Comparison of ENCODE assay signal across 8 mouse cellular contexts in the genomic region with DNA sequence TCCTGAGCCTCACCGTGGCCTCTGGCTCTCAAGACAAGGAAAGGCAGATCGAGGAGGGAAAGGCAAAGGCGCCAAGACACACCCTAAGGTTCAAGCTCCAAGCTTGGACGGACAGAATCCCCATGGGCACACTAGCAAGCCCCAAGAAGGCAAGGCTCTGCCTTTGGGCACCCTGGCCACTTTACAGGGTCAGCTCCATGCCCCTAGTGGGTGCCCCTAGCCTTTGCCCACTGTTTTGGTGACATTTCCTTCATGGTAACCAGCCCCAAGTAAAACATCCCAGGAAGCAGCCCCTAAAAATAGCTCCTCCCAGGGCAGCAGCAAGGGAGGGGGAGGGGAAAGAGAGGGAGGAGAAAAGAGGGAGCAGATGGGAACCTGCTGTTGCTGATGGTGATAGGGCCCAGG. TPM values are rescaled to one million over a fixed set of nuclear protein-coding genes. Genes with fewer than 3 reads are reported as not detected.
DNase-seq lines count a peak whose midpoint lies in the region; ATAC-seq and TF ChIP-seq lines count a peak whose summit lies in the region.

No protein-coding gene starts in this region.

- H3K9ac ChIP-seq in hindbrain, embryonic 11.5 days (ENCODE audit: low read depth, low read length): no peak overlapping the region
- H3K9ac ChIP-seq in heart, postnatal 0 days (replicated peaks; ENCODE audit: low read depth, low read length): no peak overlapping the region; the same call in 1 of the 2 replicates
- H3K9ac ChIP-seq in stomach, embryonic 16.5 days (ENCODE audit: low read length): 0 out of 2 replicates have a peak overlapping the region, but pooled peaks have one; percentile 23

- no peaks in the 10 kb centered on the region for H3K9me3 ChIP-seq in hindbrain, embryonic 10.5 days
- no peaks in the 10 kb centered on the region for H3K9me3 ChIP-seq in hindbrain, embryonic 11.5 days (ENCODE audit: control insufficient read depth, low read length)
- H3K9me3 ChIP-seq in heart, postnatal 0 days (replicated peaks; ENCODE audit: control insufficient read depth, low read length): no peaks in the 10 kb centered on the region
- no peaks in the 10 kb centered on the region for H3K9me3 ChIP-seq in stomach, embryonic 16.5 days (replicated peaks; ENCODE audit: control insufficient read depth, low read length)

- no peak for ATAC-seq in hindbrain, embryonic 11.5 days (ENCODE audit: low FRiP score)
- ATAC-seq in heart, postnatal 0 days (ENCODE audit: insufficient read depth, low read depth): peak; percentile 45; the same call in 1 of the 2 replicates
- ATAC-seq in stomach, embryonic 16.5 days (ENCODE audit: insufficient read depth, low FRiP score): no peak

- no peak overlapping the region for H3K4me2 ChIP-seq in hindbrain, embryonic 11.5 days (replicated peaks; ENCODE audit: low read depth, low read length)
- peak overlapping the region; percentile 32 for H3K4me2 ChIP-seq in heart, postnatal 0 days (ENCODE audit: low read depth, low read length)
- no peak overlapping the region for H3K4me2 ChIP-seq in stomach, embryonic 16.5 days (ENCODE audit: low read depth, low read length)

- no peak for DNase-seq in hindbrain, embryonic 10.5 days (ENCODE audit: low spot score)
- DNase-seq in hindbrain, embryonic 11.5 days (ENCODE audit: low spot score): no peak
- peak; percentile 39 for DNase-seq in right cerebral cortex, postnatal 25 days
- no peak for DNase-seq in right cerebral cortex, postnatal 4 days
- DNase-seq in heart, postnatal 0 days (ENCODE audit: low spot score): peak; percentile 40
- DNase-seq in spleen, postnatal 4 days (ENCODE audit: low spot score in 2 of 2): no peak
- DNase-seq in cerebellum, postnatal 14 days: no peak

- peaks cover 99% of the 10 kb centered on the region for H3K36me3 ChIP-seq in hindbrain, embryonic 10.5 days
- H3K36me3 ChIP-seq in hindbrain, embryonic 11.5 days (ENCODE audit: control insufficient read depth, insufficient read depth, low read length): no peaks in the 10 kb centered on the region
- peaks cover 62% of the 10 kb centered on the region for H3K36me3 ChIP-seq in heart, postnatal 0 days (replicated peaks; ENCODE audit: control insufficient read depth, insufficient read depth, low read length)
- H3K36me3 ChIP-seq in stomach, embryonic 16.5 days (ENCODE audit: control insufficient read depth, insufficient read depth, low read length): peaks cover 3% of the 10 kb centered on the region

- no peak overlapping the region for H3K4me3 ChIP-seq in hindbrain, embryonic 10.5 days
- no peak overlapping the region for H3K4me3 ChIP-seq in hindbrain, embryonic 11.5 days (ENCODE audit: low read depth, low read length)
- H3K4me3 ChIP-seq in heart, postnatal 0 days (ENCODE audit: low read depth, low read length): 0 out of 2 replicates have a peak overlapping the region, but pooled peaks have one; percentile 4
- H3K4me3 ChIP-seq in stomach, embryonic 16.5 days (replicated peaks; ENCODE audit: low read length): no peak overlapping the region

- H3K4me1 ChIP-seq in hindbrain, embryonic 10.5 days (replicated peaks): peaks cover 41% of the 10 kb centered on the region
- 0 out of 2 replicates have a peak, but pooled peaks cover 2% of the 10 kb centered on the region for H3K4me1 ChIP-seq in hindbrain, embryonic 11.5 days (replicated peaks; ENCODE audit: control insufficient read depth, insufficient read depth, low read length)
- H3K4me1 ChIP-seq in heart, postnatal 0 days (ENCODE audit: control insufficient read depth, insufficient read depth): peaks cover 48% of the 10 kb centered on the region
- H3K4me1 ChIP-seq in stomach, embryonic 16.5 days (ENCODE audit: control insufficient read depth, insufficient read depth, low read length): peaks cover 15% of the 10 kb centered on the region

- WGBS in hindbrain, embryonic 10.5 days: 80% methylated on average over 4 of the region's 4 CpGs
- 81% methylated on average over 4 of the region's 4 CpGs for WGBS in hindbrain, embryonic 11.5 days
- WGBS in heart, postnatal 0 days: 38% methylated on average over 4 of the region's 4 CpGs
- 62% methylated on average over 4 of the region's 4 CpGs for WGBS in stomach, embryonic 16.5 days

- no peaks in the 10 kb centered on the region for H3K27me3 ChIP-seq in hindbrain, embryonic 10.5 days (ENCODE audit: insufficient read depth, poor library complexity, severe bottlenecking)
- no peaks in the 10 kb centered on the region for H3K27me3 ChIP-seq in hindbrain, embryonic 11.5 days (ENCODE audit: control insufficient read depth, insufficient read depth, low read length)
- H3K27me3 ChIP-seq in heart, postnatal 0 days (ENCODE audit: control insufficient read depth, insufficient read depth, low read length): no peaks in the 10 kb centered on the region
- no peaks in the 10 kb centered on the region for H3K27me3 ChIP-seq in stomach, embryonic 16.5 days (ENCODE audit: control insufficient read depth, insufficient read depth, low read length)

- TF ChIP-seq CTCF in heart, postnatal 0 days (IDR thresholded peaks at IDR 0.05; ENCODE audit: low read depth): no peak

- H3K27ac ChIP-seq in hindbrain, embryonic 10.5 days: peak overlapping the region; percentile 41; the same call in 1 of the 2 replicates
- no peak overlapping the region for H3K27ac ChIP-seq in hindbrain, embryonic 11.5 days (ENCODE audit: low read depth, low read length)
- peak overlapping the region; percentile 80 for H3K27ac ChIP-seq in heart, postnatal 0 days (ENCODE audit: low read depth)
- peak overlapping the region; percentile 0; the same call in 1 of the 2 replicates for H3K27ac ChIP-seq in stomach, embryonic 16.5 days (ENCODE audit: low read length)

- TF ChIP-seq EP300 in heart, postnatal 0 days (IDR thresholded peaks at IDR 0.05; ENCODE audit: low read depth): no peak

RNA-seq across cellular contexts. Expression of gene Camk2g, which starts 7.3 kb away (rescaled TPM):
- polyA plus RNA-seq in hindbrain, embryonic 10.5 days (2016; fragmentation: Nextera tagmentation; extraction: Ambion mirVana): 38.2 and 48.8 TPM in 2 replicates
- polyA plus RNA-seq in hindbrain, embryonic 11.5 days (2014; fragmentation: Nextera tagmentation; extraction: Ambion mirVana): 44.2 and 46.8 TPM in 2 replicates
- 74.5 and 107 TPM in 2 replicates for total RNA-seq in heart, postnatal 0 days (2014; rRNA removed; ENCODE audit: low replicate concordance)
- polyA plus RNA-seq in heart, postnatal 0 days (2015; fragmentation: Nextera tagmentation; extraction: Ambion mirVana): 60.8 and 72.5 TPM in 2 replicates
- 43.7 and 45.3 TPM in 2 replicates for polyA plus RNA-seq in stomach, embryonic 16.5 days (2015; fragmentation: Nextera tagmentation; extraction: Ambion mirVana)

RNA-seq across cellular contexts. Expression of gene Plau, which starts 49.8 kb away (rescaled TPM):
- polyA plus RNA-seq in hindbrain, embryonic 10.5 days (2016; fragmentation: Nextera tagmentation; extraction: Ambion mirVana): 0.47 and 0.52 TPM in 2 replicates
- polyA plus RNA-seq in hindbrain, embryonic 11.5 days (2014; fragmentation: Nextera tagmentation; extraction: Ambion mirVana): 0.59 and 0.65 TPM in 2 replicates
- total RNA-seq in heart, postnatal 0 days (2014; rRNA removed; ENCODE audit: low replicate concordance): 3.3 and 4.2 TPM in 2 replicates
- polyA plus RNA-seq in heart, postnatal 0 days (2015; fragmentation: Nextera tagmentation; extraction: Ambion mirVana): 0.84 and 0.89 TPM in 2 replicates
- 1.9 and 2.8 TPM in 2 replicates for polyA plus RNA-seq in stomach, embryonic 16.5 days (2015; fragmentation: Nextera tagmentation; extraction: Ambion mirVana)

RNA-seq across cellular contexts. Expression of gene Ndst2, which starts 52.3 kb away (rescaled TPM):
- polyA plus RNA-seq in hindbrain, embryonic 10.5 days (2016; fragmentation: Nextera tagmentation; extraction: Ambion mirVana): 23.3 and 28.3 TPM in 2 replicates
- 20.2 and 21.0 TPM in 2 replicates for polyA plus RNA-seq in hindbrain, embryonic 11.5 days (2014; fragmentation: Nextera tagmentation; extraction: Ambion mirVana)
- total RNA-seq in heart, postnatal 0 days (2014; rRNA removed; ENCODE audit: low replicate concordance): 8.0 and 20.3 TPM in 2 replicates
- 7.8 and 8.5 TPM in 2 replicates for polyA plus RNA-seq in heart, postnatal 0 days (2015; fragmentation: Nextera tagmentation; extraction: Ambion mirVana)
- 23.7 and 24.4 TPM in 2 replicates for polyA plus RNA-seq in stomach, embryonic 16.5 days (2015; fragmentation: Nextera tagmentation; extraction: Ambion mirVana)

Comparison
In these comparisons a context has a peak if more than half of its experiments do, and no peak if none do; other contexts are left out.
1. DNase-seq: peak in right cerebral cortex, postnatal 25 days (single experiment) and heart, postnatal 0 days (single experiment); none in hindbrain, embryonic 10.5 days (single experiment), hindbrain, embryonic 11.5 days (single experiment), right cerebral cortex, postnatal 4 days (single experiment), spleen, postnatal 4 days (0 of 2) and cerebellum, postnatal 14 days (0 of 2).